In the genomic region with DNA sequence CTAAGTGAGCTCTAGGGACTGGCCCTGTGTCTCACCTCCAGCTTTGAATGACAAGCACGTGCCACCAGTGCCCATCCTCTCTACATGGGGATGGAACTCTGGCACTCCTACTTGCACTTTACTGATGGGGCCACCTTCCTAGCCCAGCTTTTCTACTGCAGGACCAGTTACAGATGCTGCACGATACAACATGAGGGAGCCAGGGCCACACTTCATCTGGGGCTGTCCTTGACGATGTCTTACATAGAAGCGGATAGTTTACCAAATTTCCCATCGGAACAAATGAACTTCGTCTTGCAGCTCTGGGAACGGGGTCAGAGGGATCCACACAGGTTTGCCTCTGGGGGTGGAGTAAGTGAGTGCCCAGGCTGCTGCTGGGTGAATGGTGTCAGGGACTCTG, we compare ENCODE assay signal across 12 mouse cellular contexts.
"Had no signal": no experiment of that assay in that cellular context is flagged by ENCODE, and none has a peak within 500 bp of the region (broad histone marks: within the 10 kb centered on the region; RNA-seq: fewer than 3 reads in every experiment).

No protein-coding gene starts in this region.

- DNase-seq: kidney, adult 11 months; kidney, postnatal 36 days; lung, adult 18-20 months; midbrain, embryonic 14.5 days; spleen, adult 18-20 months; thymus, adult 2 months; thymus, postnatal 25 days had no signal

- H3K4me2 ChIP-seq: limb, embryonic 12.5 days; neural tube, embryonic 15.5 days had no signal

- H3K4me3 ChIP-seq: layer of hippocampus, adult 2 months; limb, embryonic 12.5 days; myocyte; neural tube, embryonic 15.5 days had no signal

- H3K27ac ChIP-seq: kidney, postnatal 0 days; layer of hippocampus, adult 2 months; limb, embryonic 12.5 days; neural tube, embryonic 15.5 days had no signal

- H3K36me3 ChIP-seq: limb, embryonic 12.5 days; neural tube, embryonic 15.5 days had no signal

- H3K9me3 ChIP-seq: limb, embryonic 12.5 days; neural tube, embryonic 15.5 days had no signal

- H3K9ac ChIP-seq: limb, embryonic 12.5 days; neural tube, embryonic 15.5 days had no signal
